Mouse (Mus musculus): Measurements from ENCODE around the gene Aspscr1. TPM values are rescaled to one million over a fixed set of nuclear protein-coding genes. Genes with fewer than 3 reads are reported as not detected.
"Not testable (repeated sequence)": the region's sequence is repeated elsewhere in the genome, so short reads cannot be mapped to it uniquely, and the experiment has no call there.

Gene Aspscr1
- polyA plus RNA-seq, 1 experiment from 2014 or later = 145 TPM

DNA sequence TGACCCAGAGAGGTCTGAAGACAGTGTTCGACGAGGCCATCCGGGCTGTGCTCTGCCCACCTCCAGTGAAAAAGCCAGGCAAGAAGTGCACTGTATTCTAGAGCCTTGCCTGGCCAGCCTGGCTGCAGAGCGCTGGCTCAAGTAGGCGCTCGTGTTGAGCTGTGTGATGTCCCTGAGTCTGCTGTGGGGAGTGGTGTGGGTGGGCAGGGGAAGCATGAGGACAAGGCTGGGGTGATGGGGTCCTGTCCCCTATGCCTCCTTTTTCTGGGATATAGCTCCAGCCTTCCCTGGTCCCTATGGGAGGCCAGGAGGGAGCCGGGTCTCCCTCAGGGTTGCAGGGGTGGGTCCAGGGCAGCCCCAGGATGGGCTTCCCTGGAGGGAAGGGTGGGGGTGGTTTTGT is 50.7 kb downstream of the Aspscr1 start:
- ATAC-seq (ENCODE audit: low FRiP score) = no peak
- no peak overlapping the region for H3K27ac ChIP-seq
- H3K4me3 ChIP-seq (replicated peaks) = no peak overlapping the region
- no peak overlapping the region for H3K9ac ChIP-seq
- WGBS = 84% methylated on average over 7 of the region's 7 CpGs
- peaks cover 39% of the 10 kb centered on the region for H3K27me3 ChIP-seq
- H3K4me1 ChIP-seq = peaks cover 32% of the 10 kb centered on the region
- H3K9me3 ChIP-seq = no peaks in the 10 kb centered on the region
- H3K4me2 ChIP-seq = no peak overlapping the region
- peaks cover 17% of the 10 kb centered on the region for H3K36me3 ChIP-seq (replicated peaks)

DNA sequence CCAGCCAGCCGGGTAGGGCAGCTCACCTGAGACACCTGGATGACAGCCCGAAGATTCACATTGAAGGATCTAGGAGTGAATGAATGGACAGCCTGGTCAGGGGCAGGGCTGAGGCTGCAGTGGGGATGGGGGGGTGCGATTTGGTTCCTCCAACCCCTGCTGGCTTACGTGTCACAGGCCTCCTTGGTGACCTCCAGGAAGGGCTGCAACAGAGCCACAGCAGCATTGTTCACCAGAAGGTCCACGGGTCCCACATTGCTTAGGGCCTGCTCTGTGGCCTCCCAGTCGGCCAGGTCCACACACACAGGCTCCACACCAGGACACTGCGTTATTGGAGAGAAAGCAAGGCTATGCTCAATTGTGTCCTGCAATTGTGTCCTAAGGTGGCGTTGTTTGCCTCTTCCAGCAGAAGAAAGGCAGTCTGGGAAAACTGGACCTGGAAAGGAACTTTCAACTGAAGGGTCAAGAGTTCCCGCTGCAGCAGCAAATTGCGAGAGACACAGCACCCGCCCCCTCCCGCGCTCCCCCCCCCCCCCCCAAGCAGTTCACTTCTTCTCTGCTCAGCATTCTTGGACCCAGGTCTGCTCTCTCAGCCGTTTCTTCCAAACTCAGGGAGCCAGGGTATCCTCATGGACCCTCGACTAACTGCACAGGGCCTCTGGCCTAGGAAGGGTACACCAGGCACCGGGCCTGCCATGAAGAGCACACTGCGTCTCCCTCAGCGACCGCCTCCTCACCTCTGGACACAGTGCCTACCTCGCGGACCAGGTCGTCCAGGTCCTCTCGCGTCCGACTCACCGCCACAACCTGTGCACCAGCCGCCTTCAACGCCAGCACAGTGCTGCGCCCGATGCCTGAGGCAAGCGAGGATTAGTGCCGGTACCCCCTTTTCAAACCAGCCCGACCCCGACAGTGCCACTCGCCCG is 53.7 kb downstream of the Aspscr1 start:
- no peaks in the 10 kb centered on the region for H3K36me3 ChIP-seq (replicated peaks)
- H3K4me3 ChIP-seq (replicated peaks) = peak overlapping the region; percentile 47
- H3K4me2 ChIP-seq = peak overlapping the region; percentile 78
- ATAC-seq (ENCODE audit: low FRiP score) = peak; percentile 49
- 0 out of 2 replicates have a peak overlapping the region, but pooled peaks have one; percentile 6 for H3K27ac ChIP-seq
- peaks cover 27% of the 10 kb centered on the region for H3K4me1 ChIP-seq
- 19% methylated on average over 33 of the region's 36 CpGs for WGBS
- no peaks in the 10 kb centered on the region for H3K9me3 ChIP-seq
- H3K9ac ChIP-seq = peak overlapping the region; percentile 53
- H3K27me3 ChIP-seq = peaks cover 49% of the 10 kb centered on the region

DNA sequence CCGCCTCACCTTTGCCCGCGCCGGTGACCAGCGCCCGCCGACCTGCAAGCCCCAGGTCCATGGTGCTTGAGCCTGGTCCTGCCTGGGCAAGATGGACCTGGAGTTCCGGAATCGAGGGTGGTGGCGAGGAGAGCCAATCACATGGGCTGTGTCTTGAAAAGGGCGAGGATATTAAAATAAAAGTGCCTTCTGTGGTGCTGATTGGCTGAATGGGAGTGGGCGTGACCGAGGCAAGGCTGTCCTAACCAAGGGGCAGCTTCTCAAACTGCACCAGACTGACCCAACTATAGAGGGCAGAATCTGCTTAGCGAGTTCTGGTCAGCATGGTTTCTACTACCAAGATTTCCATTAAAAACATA is 54.4 kb downstream of the Aspscr1 start, which contains the start of gene Dcxr:
Gene Dcxr (minus strand): TSS at position 113 of the 359 bp plus-strand sequence.
- peak within 1 kb of the TSS; percentile 47 for H3K4me3 ChIP-seq (replicated peaks)
- 0 out of 2 replicates have a peak within 1 kb of the TSS, but pooled peaks have one; percentile 6 for H3K27ac ChIP-seq
- peaks cover 44% of the 10 kb centered on the region for H3K27me3 ChIP-seq
- H3K36me3 ChIP-seq (replicated peaks) = no peaks in the 10 kb centered on the region
- ATAC-seq (ENCODE audit: low FRiP score) = peak; percentile 87
- H3K9me3 ChIP-seq = no peaks in the 10 kb centered on the region
- under 1% methylated on average over 14 of the region's 14 CpGs for WGBS
- peak within 1 kb of the TSS; percentile 78 for H3K4me2 ChIP-seq
- H3K4me1 ChIP-seq = peaks cover 20% of the 10 kb centered on the region
- peak within 1 kb of the TSS; percentile 53 for H3K9ac ChIP-seq

DNA sequence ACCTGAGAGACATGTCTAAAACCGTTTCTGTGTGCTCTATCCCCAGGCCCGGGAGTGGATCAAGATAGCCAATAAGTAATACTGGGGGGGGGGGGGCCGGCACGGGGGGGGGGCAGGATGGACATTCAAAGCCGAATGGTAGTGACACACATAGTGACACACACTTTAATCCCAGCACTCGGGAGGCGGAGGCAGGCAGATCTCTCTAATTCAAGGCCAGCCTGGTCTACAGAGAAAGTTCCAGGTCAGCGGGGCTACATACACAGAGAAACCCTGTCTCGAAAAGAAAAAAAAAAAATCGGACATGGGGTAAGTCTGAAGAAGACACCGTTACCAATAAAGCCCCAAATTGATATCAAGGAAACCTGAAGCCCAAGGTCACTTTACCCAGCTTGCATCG is 54.8 kb downstream of the Aspscr1 start:
- ATAC-seq (ENCODE audit: low FRiP score) = no peak

DNA sequence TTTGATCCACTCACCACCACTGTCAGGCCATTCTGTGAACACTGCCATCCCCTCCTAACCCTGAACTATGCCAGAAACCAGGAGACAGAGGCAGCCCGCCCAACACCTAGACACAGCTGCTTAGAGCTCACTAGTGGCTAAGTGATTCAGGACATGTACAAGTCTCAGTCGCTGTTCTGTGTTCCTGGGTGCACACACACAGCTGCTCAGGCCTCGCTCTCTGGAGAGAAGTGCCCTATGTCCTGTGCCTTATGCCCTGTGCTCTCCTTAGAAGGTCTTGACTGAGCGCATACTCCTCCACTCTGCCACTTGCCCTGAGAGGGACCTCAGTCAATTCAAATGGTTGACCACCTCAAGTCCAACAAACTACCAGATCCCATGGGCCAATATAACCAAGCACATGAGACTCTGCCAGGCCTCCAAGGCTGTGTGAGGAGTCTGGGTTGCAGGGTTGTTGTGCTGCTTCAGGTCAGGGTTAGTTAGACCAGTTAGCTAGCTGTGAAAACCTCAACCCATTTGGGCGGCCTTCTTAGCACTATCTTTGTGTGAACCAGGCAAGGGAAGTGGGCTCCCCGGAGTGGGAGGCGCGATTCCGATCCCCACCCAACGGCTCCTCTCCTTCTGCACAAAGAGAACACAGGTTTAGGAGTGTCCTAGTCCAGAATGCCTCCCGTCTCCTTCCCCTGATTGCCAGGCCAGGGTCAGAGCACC is 55.9 kb downstream of the Aspscr1 start:
- Histone ChIP-seq H3K4me1 (peaks cover 15% of the 10 kb centered on the region), H3K4me3 (replicated peaks) (no peak overlapping the region), H3K4me2 (no peak overlapping the region), H3K27me3 (peaks cover 42% of the 10 kb centered on the region), H3K9me3 (no peaks in the 10 kb centered on the region), H3K27ac (no peak overlapping the region), H3K9ac (no peak overlapping the region), H3K36me3 (replicated peaks) (no peaks in the 10 kb centered on the region)
- WGBS = 72% methylated on average over 11 of the region's 11 CpGs
- no peak for ATAC-seq (ENCODE audit: low FRiP score)

More for the DNA sequence above, 54.8 kb downstream of the Aspscr1 start:
- Histone ChIP-seq H3K27ac (no peak overlapping the region), H3K4me2 (peak overlapping the region; percentile 78; the same call in 1 of the 2 replicates), H3K4me1 (peaks cover 18% of the 10 kb centered on the region), H3K27me3 (peaks cover 44% of the 10 kb centered on the region), H3K4me3 (replicated peaks) (no peak overlapping the region), H3K9me3 (no peaks in the 10 kb centered on the region), H3K36me3 (replicated peaks) (no peaks in the 10 kb centered on the region), H3K9ac (no peak overlapping the region)
- 65% methylated on average over 10 of the region's 12 CpGs for WGBS

DNA sequence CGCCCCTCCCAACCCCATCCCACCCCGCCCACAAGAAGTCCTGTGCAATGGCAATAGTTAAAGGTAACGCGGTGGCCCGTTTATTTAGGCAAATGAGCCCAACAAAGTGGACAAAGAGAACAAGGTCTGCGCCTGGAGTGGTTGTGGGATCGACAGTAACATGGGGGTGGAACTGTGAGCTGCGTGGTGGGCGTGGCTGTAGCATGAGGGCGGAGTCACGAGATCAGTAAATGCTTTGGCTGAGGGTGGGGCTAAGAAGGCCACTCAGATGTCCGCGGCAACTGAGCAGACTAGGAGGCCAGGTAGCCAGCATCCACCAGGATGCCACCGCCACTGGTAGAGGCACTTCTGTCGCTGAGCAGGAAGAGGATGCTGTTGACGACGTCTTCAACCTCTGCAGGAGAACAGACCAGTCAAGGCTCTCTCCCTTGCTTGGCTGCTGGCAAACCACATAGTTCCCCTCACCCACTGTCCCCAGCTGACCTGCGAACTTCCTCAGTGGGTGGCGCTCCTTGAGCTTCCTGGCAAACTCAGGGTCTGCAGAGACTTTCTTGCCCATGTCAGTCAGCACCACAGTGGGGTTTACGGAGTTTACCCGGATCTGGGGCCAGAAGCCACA is 56.8 kb downstream of the Aspscr1 start:
- WGBS = 1% methylated on average over 17 of the region's 21 CpGs
- H3K4me3 ChIP-seq (replicated peaks) = 0 out of 2 replicates have a peak overlapping the region, but pooled peaks have one; percentile 5

DNA sequence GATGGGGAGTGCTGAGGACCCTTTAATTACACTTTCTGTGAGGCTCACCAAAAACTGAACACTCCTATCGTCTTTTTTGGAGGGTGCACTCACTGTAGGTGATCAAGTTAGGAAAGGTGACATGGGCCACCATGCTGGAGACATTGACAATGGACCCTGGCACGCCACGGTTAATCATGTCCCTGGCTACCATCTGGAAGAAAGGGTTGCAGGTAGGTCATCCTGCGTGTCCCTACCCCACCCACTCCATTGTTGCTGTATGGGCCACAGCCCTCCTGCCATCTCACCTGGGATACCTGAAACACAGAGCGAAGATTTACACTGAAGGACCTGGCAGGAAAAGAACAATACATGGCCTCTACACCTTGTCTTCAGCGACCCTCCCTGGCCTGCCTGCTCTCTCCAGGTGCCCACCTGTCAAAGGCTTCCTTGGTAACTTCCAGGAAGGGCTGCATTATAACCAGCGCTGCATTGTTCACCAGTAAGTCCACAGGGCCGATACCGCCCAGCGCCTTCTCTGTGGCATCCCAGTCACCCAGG is 57.6 kb downstream of the Aspscr1 start:
- H3K36me3 ChIP-seq (replicated peaks) = no peaks in the 10 kb centered on the region
- peaks cover 40% of the 10 kb centered on the region for H3K27me3 ChIP-seq
- H3K4me1 ChIP-seq = peaks cover 15% of the 10 kb centered on the region
- H3K9ac ChIP-seq = no peak overlapping the region
- H3K9me3 ChIP-seq = no peaks in the 10 kb centered on the region
- WGBS = 89% methylated on average over 10 of the region's 10 CpGs
- H3K4me3 ChIP-seq (replicated peaks) = no peak overlapping the region
- no peak overlapping the region for H3K27ac ChIP-seq
- ATAC-seq (ENCODE audit: low FRiP score) = no peak
- no peak overlapping the region for H3K4me2 ChIP-seq

More for the DNA sequence above, 56.8 kb downstream of the Aspscr1 start:
- Histone ChIP-seq H3K4me2 (peak overlapping the region; percentile 31), H3K4me1 (peaks cover 15% of the 10 kb centered on the region), H3K27me3 (peaks cover 42% of the 10 kb centered on the region)
- not testable (repeated sequence) for H3K9me3 ChIP-seq; H3K27ac ChIP-seq; H3K9ac ChIP-seq; H3K36me3 ChIP-seq (replicated peaks)
- peak; percentile 34; the same call in 1 of the 2 replicates for ATAC-seq (ENCODE audit: low FRiP score)

DNA sequence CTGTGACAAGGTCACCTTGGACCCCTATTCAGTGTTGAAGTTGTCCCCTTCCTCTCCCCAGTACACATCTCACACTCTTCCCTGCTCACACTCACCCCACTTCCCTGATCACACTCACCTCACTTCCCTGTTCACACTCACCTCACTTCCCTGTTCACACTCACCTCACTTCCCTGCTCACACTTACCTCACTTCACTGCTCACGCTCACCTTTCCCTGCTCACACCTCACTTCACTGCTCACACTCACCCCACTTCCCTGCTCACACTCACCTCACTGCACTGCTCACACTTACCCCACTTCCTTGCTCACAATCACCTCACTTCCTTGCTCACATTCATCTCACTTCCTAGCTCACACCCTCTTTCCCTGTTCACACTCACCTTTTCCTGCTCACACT is 58.6 kb downstream of the Aspscr1 start:
- 91% methylated on average over 1 of the region's 1 CpGs for whole genome bisulfite sequencing
- Histone ChIP-seq H3K9ac (no peak overlapping the region), H3K27me3 (peaks cover 32% of the 10 kb centered on the region), H3K4me1 (peaks cover 13% of the 10 kb centered on the region), H3K27ac (no peak overlapping the region), H3K4me3 (replicated peaks) (no peak overlapping the region), H3K36me3 (replicated peaks) (no peaks in the 10 kb centered on the region), H3K4me2 (no peak overlapping the region), H3K9me3 (no peaks in the 10 kb centered on the region)
- ATAC-seq (ENCODE audit: low FRiP score) = no peak

DNA sequence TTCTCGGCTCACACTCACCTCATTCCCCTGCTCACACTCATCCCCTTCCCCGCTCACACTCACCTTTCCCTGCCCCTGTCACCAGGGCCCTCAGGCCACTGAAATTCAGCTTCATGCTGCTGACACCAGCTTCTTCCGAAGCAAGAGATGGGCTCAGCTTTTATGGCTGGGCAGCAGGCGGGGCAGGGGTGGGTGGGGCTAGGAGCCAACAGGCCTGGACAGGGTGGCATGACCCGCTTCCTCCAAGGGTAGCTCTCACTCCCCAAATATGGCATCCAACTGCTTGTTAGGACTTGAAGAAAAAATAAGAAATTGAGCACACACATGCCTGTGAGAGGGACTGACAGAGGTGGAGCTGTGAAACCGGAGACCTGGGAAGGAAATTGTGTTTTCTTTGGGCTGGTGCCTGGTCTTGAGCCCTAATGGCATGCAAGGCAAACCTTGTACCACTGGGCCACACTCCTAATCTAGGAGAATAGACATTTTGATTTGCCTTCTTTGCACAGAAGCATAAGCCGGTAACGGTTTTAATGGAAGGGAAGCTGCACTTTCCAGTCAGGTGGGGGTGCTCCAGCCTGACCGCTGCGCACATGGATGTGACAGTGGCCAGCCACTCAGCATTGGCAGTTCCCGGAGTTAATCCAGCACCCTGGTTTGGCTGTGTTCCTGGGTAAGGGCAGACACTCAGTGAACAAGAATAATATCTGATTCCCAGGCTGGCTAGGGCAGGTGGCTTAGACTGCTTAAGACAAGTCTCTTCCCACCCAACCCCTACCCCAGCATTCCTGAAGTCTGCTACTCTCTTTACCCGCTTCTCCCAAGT is 59.3 kb downstream of the Aspscr1 start, which contains the start of gene Cbr2:
Gene Cbr2 (minus strand): TSS at position 257 of the 823 bp plus-strand sequence.
- 79% methylated on average over 12 of the region's 12 CpGs for WGBS
- ATAC-seq (ENCODE audit: low FRiP score) = no peak
- H3K4me2 ChIP-seq = no peak within 1 kb of the TSS
- H3K4me3 ChIP-seq (replicated peaks) = no peak within 1 kb of the TSS
- no peaks in the 10 kb centered on the region for H3K9me3 ChIP-seq
- no peak within 1 kb of the TSS for H3K27ac ChIP-seq
- peaks cover 6% of the 10 kb centered on the region; the same call in 1 of the 2 replicates for H3K4me1 ChIP-seq
- H3K36me3 ChIP-seq (replicated peaks) = no peaks in the 10 kb centered on the region
- H3K27me3 ChIP-seq = peaks cover 32% of the 10 kb centered on the region
- H3K9ac ChIP-seq = no peak within 1 kb of the TSS

DNA sequence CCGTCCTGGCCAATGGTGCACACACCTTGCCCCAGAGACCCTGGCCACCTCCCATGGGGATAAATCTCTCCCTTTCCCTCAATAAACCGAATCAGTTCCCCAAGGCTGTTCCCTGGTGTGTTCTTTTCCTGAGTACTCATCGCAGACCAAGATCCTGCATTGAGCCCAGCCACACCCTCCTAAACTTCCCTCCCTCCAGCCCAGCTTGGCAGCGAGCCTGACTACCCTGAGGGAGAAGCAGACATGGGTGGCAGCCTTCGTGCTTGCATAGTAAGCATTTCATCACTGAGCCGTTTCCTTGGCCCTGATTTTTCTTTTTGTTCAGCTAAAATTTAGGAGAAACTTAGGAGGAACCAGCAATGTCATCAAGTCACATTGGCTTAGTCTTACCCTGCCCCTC is 60.7 kb downstream of the Aspscr1 start:
- no peak overlapping the region for H3K27ac ChIP-seq
- no peak overlapping the region for H3K9ac ChIP-seq
- no peaks in the 10 kb centered on the region for H3K9me3 ChIP-seq
- H3K4me1 ChIP-seq = peaks cover 4% of the 10 kb centered on the region; the same call in 1 of the 2 replicates
- H3K36me3 ChIP-seq (replicated peaks) = no peaks in the 10 kb centered on the region
- no peak overlapping the region for H3K4me2 ChIP-seq
- H3K27me3 ChIP-seq = peaks cover 26% of the 10 kb centered on the region
- 70% methylated on average over 6 of the region's 6 CpGs for WGBS
- H3K4me3 ChIP-seq (replicated peaks) = no peak overlapping the region
- ATAC-seq (ENCODE audit: low FRiP score) = no peak

DNA sequence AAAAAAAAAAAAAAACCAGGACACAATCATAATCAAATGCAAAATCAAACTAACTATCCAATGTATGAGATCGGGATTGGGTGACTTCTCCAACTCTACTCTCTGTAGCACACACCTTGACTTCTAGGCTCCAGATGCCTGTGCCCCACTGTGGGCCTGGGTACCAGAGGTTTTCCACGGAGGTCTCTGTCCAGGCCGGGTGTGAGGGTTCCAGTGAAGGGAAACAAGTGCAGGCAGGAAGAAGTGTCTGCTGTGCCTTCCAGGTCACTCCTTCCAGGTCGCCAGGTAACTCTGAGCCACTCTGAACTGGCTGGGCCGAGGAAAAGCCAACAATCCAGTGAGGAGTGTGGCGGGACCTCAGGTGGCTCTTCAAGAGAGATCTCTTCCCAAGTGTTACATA is 63.7 kb downstream of the Aspscr1 start:
- no peak overlapping the region for H3K9ac ChIP-seq
- H3K4me3 ChIP-seq (replicated peaks) = no peak overlapping the region
- 76% methylated on average over 6 of the region's 6 CpGs for WGBS

More for the DNA sequence above, 63.7 kb downstream of the Aspscr1 start:
- H3K4me1 ChIP-seq = no peaks in the 10 kb centered on the region
- H3K4me2 ChIP-seq = no peak overlapping the region
- peaks cover 10% of the 10 kb centered on the region for H3K27me3 ChIP-seq
- ATAC-seq (ENCODE audit: low FRiP score) = no peak
- H3K36me3 ChIP-seq (replicated peaks) = no peaks in the 10 kb centered on the region
- H3K9me3 ChIP-seq = no peaks in the 10 kb centered on the region
- no peak overlapping the region for H3K27ac ChIP-seq

Measured in forebrain, embryonic 12.5 days (tissue).